Mouse (Mus musculus): ENCODE measurements around the gene Dcpp3. TPM values are rescaled to one million over a fixed set of nuclear protein-coding genes. Genes with fewer than 3 reads are reported as not detected.
"Not testable (repeated sequence)": the region's sequence is repeated elsewhere in the genome, so short reads cannot be mapped to it uniquely, and the experiment has no call there.

Dcpp3 gene
- not detected in 2 replicates for polyA plus RNA-seq (2012; rRNA removed)

DNA sequence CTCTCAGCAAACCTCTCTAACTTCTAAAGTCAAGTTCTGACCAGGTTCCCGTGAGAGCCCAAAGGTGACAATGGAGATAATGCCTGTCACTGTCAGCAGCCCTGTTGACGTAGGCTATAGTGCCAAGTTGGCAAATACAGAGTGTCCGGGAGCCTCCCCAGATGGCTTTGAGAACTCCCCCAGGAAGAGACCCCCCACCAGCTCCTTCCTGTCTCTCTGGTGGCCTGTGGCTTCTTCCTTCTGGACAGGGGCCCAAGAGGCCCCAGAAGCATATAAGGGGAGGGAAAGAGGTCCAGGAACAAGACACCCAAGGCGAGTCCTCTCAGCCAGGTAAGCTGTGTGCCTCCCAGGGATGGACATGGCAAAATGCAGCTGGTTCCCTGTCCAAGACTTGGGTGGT, at the start of gene Dcpp3:
Dcpp3 (plus strand) TSS at position 301 of the 400 bp plus-strand sequence.
- not testable (repeated sequence) for H3K4me3 ChIP-seq (ENCODE audit: control insufficient read depth, low read depth, low read length); H3K27me3 ChIP-seq (ENCODE audit: control insufficient read depth, insufficient read depth, low read length); H3K27ac ChIP-seq (ENCODE audit: control insufficient read depth, insufficient read depth, low read depth, low read length); H3K4me1 ChIP-seq (ENCODE audit: control insufficient read depth, insufficient read depth, low read length); H3K36me3 ChIP-seq (ENCODE audit: control insufficient read depth, insufficient read depth, low read length)

DNA sequence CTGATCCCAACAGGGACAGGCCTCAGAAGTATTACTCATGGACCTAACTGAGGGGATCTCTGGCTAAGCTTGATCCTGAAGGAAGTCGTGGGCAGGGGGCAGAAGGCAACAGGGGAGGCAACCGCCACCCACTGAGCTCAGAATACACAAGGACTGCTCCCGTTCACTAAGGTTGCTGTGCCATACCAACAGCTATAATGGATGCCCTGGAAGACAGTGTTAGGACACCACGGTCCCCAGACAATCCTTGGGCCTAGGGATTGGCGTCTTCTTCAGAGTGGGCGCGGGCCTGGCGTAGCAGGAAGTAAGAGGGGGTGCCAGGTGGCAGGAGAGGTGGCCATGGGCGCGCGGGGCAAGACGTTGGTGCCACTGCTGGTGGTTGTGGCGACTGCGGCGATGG, 49.5 kb upstream of the Dcpp3 start, which contains the start of gene Prss21:
Prss21 (plus strand) TSS at position 301 of the 400 bp plus-strand sequence.
- TF ChIP-seq CTCF (IDR thresholded peaks at IDR 0.05; ENCODE audit: control insufficient read depth, insufficient read depth, insufficient replicate concordance, low read depth, low read length) (no peak), POLR2A (IDR thresholded peaks at IDR 0.05; ENCODE audit: control insufficient read depth, low read depth, low read length) (peak; percentile 62; the same call in 1 of the 2 replicates)
- H3K27me3 ChIP-seq (ENCODE audit: control insufficient read depth, insufficient read depth, low read length) = no peaks in the 10 kb centered on the region
- no peaks in the 10 kb centered on the region for H3K36me3 ChIP-seq (ENCODE audit: control insufficient read depth, insufficient read depth, low read length)
- H3K4me1 ChIP-seq (ENCODE audit: control insufficient read depth, insufficient read depth, low read length) = peaks cover 12% of the 10 kb centered on the region
- H3K4me3 ChIP-seq (ENCODE audit: control insufficient read depth, low read depth, low read length) = peak within 1 kb of the TSS; percentile 89
- peak within 1 kb of the TSS; percentile 47 for H3K27ac ChIP-seq (ENCODE audit: control insufficient read depth, insufficient read depth, low read depth, low read length)

DNA sequence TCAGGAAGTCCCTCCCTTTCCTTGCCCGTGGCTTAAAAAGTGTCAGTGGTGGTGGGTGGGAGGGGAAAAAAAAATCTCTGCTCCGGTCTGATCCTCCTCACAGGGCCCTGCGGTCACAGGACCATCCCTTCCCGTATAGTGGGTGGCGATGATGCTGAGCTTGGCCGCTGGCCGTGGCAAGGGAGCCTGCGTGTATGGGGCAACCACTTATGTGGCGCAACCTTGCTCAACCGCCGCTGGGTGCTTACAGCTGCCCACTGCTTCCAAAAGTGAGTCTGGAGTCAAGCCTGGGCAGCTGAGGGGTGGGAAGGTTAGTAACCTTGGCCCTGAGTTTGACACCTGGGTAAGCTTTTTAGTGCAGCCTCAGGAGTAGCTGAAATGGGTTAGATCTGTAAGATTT, 48.7 kb upstream of the Dcpp3 start:
- H3K36me3 ChIP-seq (ENCODE audit: control insufficient read depth, insufficient read depth, low read length) = no peaks in the 10 kb centered on the region
- peaks cover 12% of the 10 kb centered on the region for H3K4me1 ChIP-seq (ENCODE audit: control insufficient read depth, insufficient read depth, low read length)
- H3K27ac ChIP-seq (ENCODE audit: control insufficient read depth, insufficient read depth, low read depth, low read length) = no peak overlapping the region
- no peaks in the 10 kb centered on the region for H3K27me3 ChIP-seq (ENCODE audit: control insufficient read depth, insufficient read depth, low read length)
- TF ChIP-seq POLR2A (IDR thresholded peaks at IDR 0.05; ENCODE audit: control insufficient read depth, low read depth, low read length) (no peak), CTCF (IDR thresholded peaks at IDR 0.05; ENCODE audit: control insufficient read depth, insufficient read depth, insufficient replicate concordance, low read depth, low read length) (no peak)
- H3K4me3 ChIP-seq (ENCODE audit: control insufficient read depth, low read depth, low read length) = peak overlapping the region; percentile 89

DNA sequence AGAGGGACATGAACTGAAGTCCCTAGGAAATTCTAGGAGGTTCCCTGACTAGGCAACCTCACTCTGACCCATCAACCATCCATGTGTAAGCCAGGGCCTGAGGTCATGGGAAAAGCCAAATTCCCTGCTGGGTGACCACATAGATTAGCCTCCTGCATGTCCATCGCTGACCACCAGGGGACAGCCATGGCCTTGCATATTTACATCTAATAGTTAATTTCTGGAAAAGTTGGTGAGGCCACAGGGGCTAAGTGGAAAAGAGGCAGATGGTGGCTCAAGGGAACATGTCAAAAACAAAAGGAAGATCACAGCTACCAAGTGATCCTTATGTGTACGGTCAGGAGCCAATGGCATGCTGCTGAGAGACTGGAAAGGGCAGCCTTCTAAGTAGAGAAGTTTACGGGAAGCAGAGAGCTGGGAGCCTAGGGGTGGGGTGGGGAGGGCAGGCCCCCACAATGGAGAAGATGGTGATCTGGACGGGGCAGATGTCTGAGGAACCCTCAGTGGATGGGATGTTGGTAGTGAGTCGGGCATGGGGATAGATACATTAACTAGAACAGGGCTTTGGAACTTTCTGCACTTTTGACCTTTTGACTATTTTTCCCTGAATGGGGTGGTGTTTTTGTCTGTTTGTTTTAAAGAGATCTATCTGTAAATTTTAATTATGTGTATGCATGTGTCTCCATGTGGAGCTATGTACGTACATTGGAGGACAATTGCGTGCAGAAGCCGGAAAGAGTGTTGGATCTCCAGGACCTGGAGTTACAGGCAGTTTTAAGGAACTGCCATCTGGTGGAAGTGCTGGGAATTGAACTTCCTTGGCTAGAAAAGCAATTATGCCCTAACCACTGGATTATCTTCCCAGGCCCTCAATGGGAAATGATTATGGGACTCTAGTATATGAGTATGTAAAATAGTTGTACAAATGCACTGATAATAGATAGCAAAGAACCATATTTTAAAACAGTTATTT, 43.1 kb upstream of the Dcpp3 start:
- H3K36me3 ChIP-seq (ENCODE audit: control insufficient read depth, insufficient read depth, low read length) = no peaks in the 10 kb centered on the region
- no peaks in the 10 kb centered on the region for H3K27me3 ChIP-seq (ENCODE audit: control insufficient read depth, insufficient read depth, low read length)
- no peak overlapping the region for H3K27ac ChIP-seq (ENCODE audit: control insufficient read depth, insufficient read depth, low read depth, low read length)
- TF ChIP-seq POLR2A (IDR thresholded peaks at IDR 0.05; ENCODE audit: control insufficient read depth, low read depth, low read length) (no peak), CTCF (IDR thresholded peaks at IDR 0.05; ENCODE audit: control insufficient read depth, insufficient read depth, insufficient replicate concordance, low read depth, low read length) (peak; percentile 65; the same call in 1 of the 2 replicates)
- no peak overlapping the region for H3K4me3 ChIP-seq (ENCODE audit: control insufficient read depth, low read depth, low read length)
- no peaks in the 10 kb centered on the region for H3K4me1 ChIP-seq (ENCODE audit: control insufficient read depth, insufficient read depth, low read length)

DNA sequence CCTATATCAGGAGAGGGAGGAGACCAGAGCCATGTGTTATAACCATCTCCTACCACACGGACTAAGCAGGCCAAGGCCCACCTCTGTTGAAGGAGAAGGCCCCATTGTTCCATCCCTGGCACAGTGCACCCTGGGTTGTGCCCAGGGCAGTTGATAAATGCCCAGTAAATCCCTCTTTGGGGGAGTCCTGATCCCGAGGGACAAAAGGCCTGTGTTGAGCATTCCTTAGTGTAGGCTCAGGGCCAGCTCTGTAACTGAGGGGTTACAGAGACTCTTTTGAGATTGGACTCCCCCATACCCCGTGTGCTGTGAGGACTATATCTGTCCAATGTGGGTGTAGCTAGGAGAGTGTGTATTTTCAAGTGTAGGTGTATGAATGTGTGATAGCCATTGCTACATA, 40.5 kb upstream of the Dcpp3 start:
- Histone ChIP-seq H3K4me3 (ENCODE audit: control insufficient read depth, low read depth, low read length) (no peak overlapping the region), H3K36me3 (ENCODE audit: control insufficient read depth, insufficient read depth, low read length) (no peaks in the 10 kb centered on the region), H3K27me3 (ENCODE audit: control insufficient read depth, insufficient read depth, low read length) (no peaks in the 10 kb centered on the region), H3K27ac (ENCODE audit: control insufficient read depth, insufficient read depth, low read depth, low read length) (peak overlapping the region; percentile 25; the same call in 1 of the 2 replicates), H3K4me1 (ENCODE audit: control insufficient read depth, insufficient read depth, low read length) (no peaks in the 10 kb centered on the region)
- TF ChIP-seq POLR2A (IDR thresholded peaks at IDR 0.05; ENCODE audit: control insufficient read depth, low read depth, low read length) = no peak
- no peak for TF ChIP-seq CTCF (IDR thresholded peaks at IDR 0.05; ENCODE audit: control insufficient read depth, insufficient read depth, insufficient replicate concordance, low read depth, low read length)

DNA sequence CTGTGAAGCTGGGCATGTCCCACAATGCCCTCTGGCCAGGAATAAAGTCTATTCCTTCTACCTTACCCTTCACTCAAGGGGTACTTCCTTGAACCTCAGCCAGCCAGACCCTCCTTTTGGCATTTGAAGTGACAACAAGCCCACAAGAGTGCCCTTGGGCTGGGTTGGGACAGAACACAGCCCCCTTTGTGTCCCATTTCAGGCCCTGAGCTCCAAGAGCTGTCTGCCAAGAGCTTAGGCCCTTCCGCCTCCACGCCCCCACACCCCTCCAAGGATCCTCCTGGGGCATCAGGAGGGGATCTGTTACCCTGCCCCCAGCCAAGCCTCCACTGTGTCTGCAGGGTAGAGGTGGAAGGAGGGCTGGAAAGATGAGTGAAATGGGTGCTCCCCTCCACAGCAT, 40.1 kb upstream of the Dcpp3 start:
- Histone ChIP-seq H3K36me3 (ENCODE audit: control insufficient read depth, insufficient read depth, low read length) (no peaks in the 10 kb centered on the region), H3K27ac (ENCODE audit: control insufficient read depth, insufficient read depth, low read depth, low read length) (peak overlapping the region; percentile 52), H3K4me3 (ENCODE audit: control insufficient read depth, low read depth, low read length) (no peak overlapping the region), H3K27me3 (ENCODE audit: control insufficient read depth, insufficient read depth, low read length) (no peaks in the 10 kb centered on the region), H3K4me1 (ENCODE audit: control insufficient read depth, insufficient read depth, low read length) (no peaks in the 10 kb centered on the region)
- TF ChIP-seq CTCF (IDR thresholded peaks at IDR 0.05; ENCODE audit: control insufficient read depth, insufficient read depth, insufficient replicate concordance, low read depth, low read length) = no peak
- no peak for TF ChIP-seq POLR2A (IDR thresholded peaks at IDR 0.05; ENCODE audit: control insufficient read depth, low read depth, low read length)

DNA sequence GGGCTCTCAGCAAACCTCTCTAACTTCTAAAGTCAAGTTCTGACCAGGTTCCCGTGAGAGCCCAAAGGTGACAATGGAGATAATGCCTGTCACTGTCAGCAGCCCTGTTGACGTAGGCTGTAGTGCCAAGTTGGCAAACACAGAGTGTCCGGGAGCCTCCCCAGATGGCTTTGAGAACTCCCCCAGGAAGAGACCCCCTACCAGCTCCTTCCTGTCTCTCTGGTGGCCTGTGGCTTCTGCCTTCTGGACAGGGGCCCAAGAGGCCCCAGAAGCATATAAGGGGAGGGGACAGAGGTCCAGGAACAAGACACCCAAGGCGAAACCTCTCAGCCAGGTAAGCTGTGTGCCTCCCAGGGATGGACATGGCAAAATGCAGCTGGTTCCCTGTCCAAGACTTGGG, 36.7 kb upstream of the Dcpp3 start, which contains the start of the genes Dcpp1 and Dcpp2:
Dcpp1 (plus strand) TSS at position 301 of the 400 bp plus-strand sequence.
Dcpp2 (plus strand) TSS at position 305 of the 400 bp plus-strand sequence.
- not testable (repeated sequence) for H3K27ac ChIP-seq (ENCODE audit: control insufficient read depth, insufficient read depth, low read depth, low read length); H3K27me3 ChIP-seq (ENCODE audit: control insufficient read depth, insufficient read depth, low read length); H3K36me3 ChIP-seq (ENCODE audit: control insufficient read depth, insufficient read depth, low read length); H3K4me1 ChIP-seq (ENCODE audit: control insufficient read depth, insufficient read depth, low read length); H3K4me3 ChIP-seq (ENCODE audit: control insufficient read depth, low read depth, low read length)
